Mouse (Mus musculus): ENCODE measurements around the gene Erc2. TPM values are rescaled to one million over a fixed set of nuclear protein-coding genes. Genes with fewer than 3 reads are reported as not detected.

Erc2 gene
- polyA plus RNA-seq, 1 experiment from 2014 or later: 6.1 TPM

GRCm38 (mm10) chr14:27731086-27731485, 108.9 kb downstream of the Erc2 start:
- no peak overlapping the region for H3K9ac ChIP-seq
- no peak for ATAC-seq (ENCODE audit: insufficient number of reproducible peaks, low FRiP score, low TSS enrichment, low read depth)
- H3K9me3 ChIP-seq: no peaks in the 10 kb centered on the region
- no peaks in the 10 kb centered on the region for H3K36me3 ChIP-seq
- H3K4me1 ChIP-seq: no peaks in the 10 kb centered on the region
- WGBS: 17% methylated on average over 4 of the region's 4 CpGs
- H3K27ac ChIP-seq: no peak overlapping the region
- H3K27me3 ChIP-seq: no peaks in the 10 kb centered on the region
- no peak overlapping the region for H3K4me3 ChIP-seq
- no peak overlapping the region for H3K4me2 ChIP-seq

GRCm38 (mm10) chr14:27739436-27739835, 117.2 kb downstream of the Erc2 start:
- H3K36me3 ChIP-seq: no peaks in the 10 kb centered on the region

GRCm38 (mm10) chr14:27741248-27741916, 119.2 kb downstream of the Erc2 start:
- Histone ChIP-seq H3K4me2 (no peak overlapping the region), H3K4me1 (no peaks in the 10 kb centered on the region), H3K27ac (no peak overlapping the region), H3K4me3 (no peak overlapping the region), H3K9me3 (no peaks in the 10 kb centered on the region), H3K36me3 (no peaks in the 10 kb centered on the region), H3K27me3 (no peaks in the 10 kb centered on the region), H3K9ac (no peak overlapping the region)
- ATAC-seq (ENCODE audit: insufficient number of reproducible peaks, low FRiP score, low TSS enrichment, low read depth): no peak
- 21% methylated on average over 3 of the region's 3 CpGs for WGBS

More at GRCm38 (mm10) chr14:27739436-27739835, 117.2 kb downstream of the Erc2 start:
- 73% methylated on average over 1 of the region's 1 CpGs for WGBS
- H3K4me2 ChIP-seq: no peak overlapping the region
- no peaks in the 10 kb centered on the region for H3K9me3 ChIP-seq
- no peak overlapping the region for H3K4me3 ChIP-seq
- H3K27me3 ChIP-seq: no peaks in the 10 kb centered on the region
- H3K4me1 ChIP-seq: no peaks in the 10 kb centered on the region
- no peak overlapping the region for H3K27ac ChIP-seq
- no peak for ATAC-seq (ENCODE audit: insufficient number of reproducible peaks, low FRiP score, low TSS enrichment, low read depth)
- no peak overlapping the region for H3K9ac ChIP-seq

- no peak overlapping the region for H3K4me3 ChIP-seq
- H3K27ac ChIP-seq: no peak overlapping the region
- H3K4me2 ChIP-seq: no peak overlapping the region
- H3K9me3 ChIP-seq: no peaks in the 10 kb centered on the region
- H3K27me3 ChIP-seq: no peaks in the 10 kb centered on the region
- ATAC-seq (ENCODE audit: insufficient number of reproducible peaks, low FRiP score, low TSS enrichment, low read depth): no peak
- WGBS: 80% methylated on average over 1 of the region's 1 CpGs
- H3K4me1 ChIP-seq: no peaks in the 10 kb centered on the region
- H3K36me3 ChIP-seq: no peaks in the 10 kb centered on the region
- H3K9ac ChIP-seq: no peak overlapping the region
Observed at GRCm38 (mm10) chr14:27754340-27754739, 132.1 kb downstream of the Erc2 start.

GRCm38 (mm10) chr14:27756901-27757300, 134.7 kb downstream of the Erc2 start:
- WGBS: 82% methylated on average over 5 of the region's 5 CpGs
- H3K27me3 ChIP-seq: no peaks in the 10 kb centered on the region

GRCm38 (mm10) chr14:27758230-27758629, 136.0 kb downstream of the Erc2 start:
- ATAC-seq (ENCODE audit: insufficient number of reproducible peaks, low FRiP score, low TSS enrichment, low read depth): no peak
- no peak overlapping the region for H3K4me3 ChIP-seq
- no peaks in the 10 kb centered on the region for H3K27me3 ChIP-seq
- WGBS: 77% methylated on average over 1 of the region's 1 CpGs
- no peaks in the 10 kb centered on the region for H3K36me3 ChIP-seq
- no peaks in the 10 kb centered on the region for H3K9me3 ChIP-seq
- H3K27ac ChIP-seq: 0 out of 2 replicates have a peak overlapping the region, but pooled peaks have one; percentile 39
- H3K4me1 ChIP-seq: peaks cover 7% of the 10 kb centered on the region
- H3K4me2 ChIP-seq: no peak overlapping the region
- H3K9ac ChIP-seq: no peak overlapping the region

More at GRCm38 (mm10) chr14:27756901-27757300, 134.7 kb downstream of the Erc2 start:
- Histone ChIP-seq H3K9me3 (no peaks in the 10 kb centered on the region), H3K4me1 (peaks cover 7% of the 10 kb centered on the region), H3K4me3 (no peak overlapping the region), H3K27ac (no peak overlapping the region), H3K36me3 (no peaks in the 10 kb centered on the region), H3K4me2 (no peak overlapping the region), H3K9ac (no peak overlapping the region)
- no peak for ATAC-seq (ENCODE audit: insufficient number of reproducible peaks, low FRiP score, low TSS enrichment, low read depth)

- H3K9ac ChIP-seq: no peak overlapping the region
- peak; percentile 80 for ATAC-seq (ENCODE audit: insufficient number of reproducible peaks, low FRiP score, low TSS enrichment, low read depth)
- H3K36me3 ChIP-seq: no peaks in the 10 kb centered on the region
- no peaks in the 10 kb centered on the region for H3K27me3 ChIP-seq
- H3K27ac ChIP-seq: no peak overlapping the region
- H3K4me2 ChIP-seq: no peak overlapping the region
- no peaks in the 10 kb centered on the region for H3K9me3 ChIP-seq
- no peak overlapping the region for H3K4me3 ChIP-seq
- WGBS: 57% methylated on average over 6 of the region's 6 CpGs
- peaks cover 7% of the 10 kb centered on the region for H3K4me1 ChIP-seq
Observed at GRCm38 (mm10) chr14:27759069-27759628, 136.9 kb downstream of the Erc2 start.

GRCm38 (mm10) chr14:27759982-27760381, 137.8 kb downstream of the Erc2 start:
- no peaks in the 10 kb centered on the region for H3K9me3 ChIP-seq
- H3K27me3 ChIP-seq: no peaks in the 10 kb centered on the region
- 45% methylated on average over 9 of the region's 9 CpGs for WGBS
- no peak for ATAC-seq (ENCODE audit: insufficient number of reproducible peaks, low FRiP score, low TSS enrichment, low read depth)
- no peak overlapping the region for H3K27ac ChIP-seq
- no peak overlapping the region for H3K4me3 ChIP-seq
- H3K4me2 ChIP-seq: no peak overlapping the region
- peaks cover 7% of the 10 kb centered on the region for H3K4me1 ChIP-seq
- H3K9ac ChIP-seq: no peak overlapping the region
- H3K36me3 ChIP-seq: no peaks in the 10 kb centered on the region

- Histone ChIP-seq H3K4me1 (no peaks in the 10 kb centered on the region), H3K4me3 (no peak overlapping the region), H3K9me3 (no peaks in the 10 kb centered on the region), H3K27me3 (no peaks in the 10 kb centered on the region), H3K27ac (no peak overlapping the region), H3K36me3 (no peaks in the 10 kb centered on the region), H3K9ac (no peak overlapping the region), H3K4me2 (no peak overlapping the region)
- 78% methylated on average over 5 of the region's 5 CpGs for WGBS
- no peak for ATAC-seq (ENCODE audit: insufficient number of reproducible peaks, low FRiP score, low TSS enrichment, low read depth)
Observed at GRCm38 (mm10) chr14:27775367-27775766, 153.1 kb downstream of the Erc2 start.

- H3K4me3 ChIP-seq: no peak overlapping the region
- 71% methylated on average over 8 of the region's 8 CpGs for WGBS
- H3K9ac ChIP-seq: no peak overlapping the region
- H3K27ac ChIP-seq: no peak overlapping the region
- no peak overlapping the region for H3K4me2 ChIP-seq
- H3K9me3 ChIP-seq: no peaks in the 10 kb centered on the region
- no peaks in the 10 kb centered on the region for H3K36me3 ChIP-seq
- no peaks in the 10 kb centered on the region for H3K27me3 ChIP-seq
- no peaks in the 10 kb centered on the region for H3K4me1 ChIP-seq
- ATAC-seq (ENCODE audit: insufficient number of reproducible peaks, low FRiP score, low TSS enrichment, low read depth): no peak
Observed at GRCm38 (mm10) chr14:27778503-27778902, 156.3 kb downstream of the Erc2 start.

- no peak for ATAC-seq (ENCODE audit: insufficient number of reproducible peaks, low FRiP score, low TSS enrichment, low read depth)
- H3K4me2 ChIP-seq: no peak overlapping the region
- no peaks in the 10 kb centered on the region for H3K27me3 ChIP-seq
- H3K9me3 ChIP-seq: no peaks in the 10 kb centered on the region
- H3K4me3 ChIP-seq: no peak overlapping the region
- H3K27ac ChIP-seq: no peak overlapping the region
- no peaks in the 10 kb centered on the region for H3K4me1 ChIP-seq
- WGBS: 64% methylated on average over 2 of the region's 2 CpGs
- H3K36me3 ChIP-seq: no peaks in the 10 kb centered on the region
- no peak overlapping the region for H3K9ac ChIP-seq
Observed at GRCm38 (mm10) chr14:27778982-27779701, 156.9 kb downstream of the Erc2 start.

GRCm38 (mm10) chr14:27781221-27781620, 159.0 kb downstream of the Erc2 start:
- no peak for ATAC-seq (ENCODE audit: insufficient number of reproducible peaks, low FRiP score, low TSS enrichment, low read depth)
- no peaks in the 10 kb centered on the region for H3K4me1 ChIP-seq
- no peaks in the 10 kb centered on the region for H3K27me3 ChIP-seq
- no peaks in the 10 kb centered on the region for H3K36me3 ChIP-seq
- no peak overlapping the region for H3K4me2 ChIP-seq
- WGBS: 48% methylated on average over 1 of the region's 1 CpGs
- no peak overlapping the region for H3K9ac ChIP-seq
- H3K9me3 ChIP-seq: no peaks in the 10 kb centered on the region
- no peak overlapping the region for H3K27ac ChIP-seq
- no peak overlapping the region for H3K4me3 ChIP-seq

Measured in limb, embryonic 15.5 days (tissue).